Mouse (Mus musculus): ENCODE results near the gene Olfr1022. TPM values are rescaled to one million over a fixed set of nuclear protein-coding genes. Genes with fewer than 3 reads are reported as not detected.

The Olfr1022 gene
- polyA plus RNA-seq (2016; fragmentation: Nextera tagmentation; extraction: Ambion mirVana), result not detected in 2 replicates

GRCm38 (mm10) chr2:85868294-85868693, at the start of gene Olfr1022:
Gene Olfr1022 (plus strand): TSS chr2:85868594.
- no peaks in the 10 kb centered on the region for H3K9me3 ChIP-seq (replicated peaks)
- WGBS, result 71% methylated on average over 2 of the region's 2 CpGs
- H3K4me3 ChIP-seq, result no peak within 1 kb of the TSS
- H3K4me1 ChIP-seq, result no peaks in the 10 kb centered on the region
- H3K27ac ChIP-seq (replicated peaks), result no peak within 1 kb of the TSS
- H3K27me3 ChIP-seq (ENCODE audit: low read depth, poor library complexity, severe bottlenecking), result no peaks in the 10 kb centered on the region
- no peaks in the 10 kb centered on the region for H3K36me3 ChIP-seq
- DNase-seq (ENCODE audit: low spot score), result no peak

- H3K27me3 ChIP-seq (ENCODE audit: low read depth, poor library complexity, severe bottlenecking), result no peaks in the 10 kb centered on the region
- H3K4me1 ChIP-seq, result no peaks in the 10 kb centered on the region
- H3K9me3 ChIP-seq (replicated peaks), result no peaks in the 10 kb centered on the region
- no peak within 1 kb of the TSS for H3K27ac ChIP-seq (replicated peaks)
- H3K4me3 ChIP-seq, result no peak within 1 kb of the TSS
- no peaks in the 10 kb centered on the region for H3K36me3 ChIP-seq
- DNase-seq (ENCODE audit: low spot score), result no peak
These were observed 23.0 kb upstream of the Olfr1022 start, which contains the start of gene Olfr1019 for GRCm38 (mm10) chr2:85845383-85845782. Gene Olfr1019 (minus strand): TSS chr2:85845483.

- H3K4me1 ChIP-seq, result no peaks in the 10 kb centered on the region
- no peak within 1 kb of the TSS for H3K4me3 ChIP-seq
- no peak within 1 kb of the TSS for H3K27ac ChIP-seq (replicated peaks)
- WGBS, result 79% methylated on average over 1 of the region's 1 CpGs
- DNase-seq (ENCODE audit: low spot score), result no peak
- H3K27me3 ChIP-seq (ENCODE audit: low read depth, poor library complexity, severe bottlenecking), result no peaks in the 10 kb centered on the region
- no peaks in the 10 kb centered on the region for H3K9me3 ChIP-seq (replicated peaks)
- no peaks in the 10 kb centered on the region for H3K36me3 ChIP-seq
These were observed 21.7 kb upstream of the Olfr1022 start, which contains the start of gene Olfr1020 for GRCm38 (mm10) chr2:85846730-85847129. Gene Olfr1020 (plus strand): TSS chr2:85847030.

- WGBS, result 86% methylated on average over 2 of the region's 2 CpGs
- Histone ChIP-seq H3K4me1 (no peaks in the 10 kb centered on the region), H3K27ac (replicated peaks) (no peak within 1 kb of the TSS), H3K27me3 (ENCODE audit: low read depth, poor library complexity, severe bottlenecking) (no peaks in the 10 kb centered on the region), H3K36me3 (no peaks in the 10 kb centered on the region), H3K9me3 (replicated peaks) (no peaks in the 10 kb centered on the region), H3K4me3 (no peak within 1 kb of the TSS)
- no peak for DNase-seq (ENCODE audit: low spot score)
These were observed 16.9 kb downstream of the Olfr1022 start, which contains the start of gene Olfr1023 for GRCm38 (mm10) chr2:85885340-85885739. Gene Olfr1023 (plus strand): TSS chr2:85885640.

GRCm38 (mm10) chr2:85904952-85905351, 36.6 kb downstream of the Olfr1022 start, which contains the start of gene Olfr1024:
Gene Olfr1024 (minus strand): TSS chr2:85905052.
- Histone ChIP-seq H3K27ac (replicated peaks) (no peak within 1 kb of the TSS), H3K27me3 (ENCODE audit: low read depth, poor library complexity, severe bottlenecking) (no peaks in the 10 kb centered on the region), H3K4me1 (no peaks in the 10 kb centered on the region), H3K4me3 (no peak within 1 kb of the TSS), H3K36me3 (no peaks in the 10 kb centered on the region), H3K9me3 (replicated peaks) (peaks cover 5% of the 10 kb centered on the region; the same call in 1 of the 2 replicates)
- DNase-seq (ENCODE audit: low spot score), result no peak
- WGBS, result 87% methylated on average over 3 of the region's 3 CpGs

GRCm38 (mm10) chr2:85913197-85913596, 44.8 kb downstream of the Olfr1022 start:
- Histone ChIP-seq H3K4me3 (no peak overlapping the region), H3K36me3 (no peaks in the 10 kb centered on the region), H3K9me3 (replicated peaks) (no peaks in the 10 kb centered on the region), H3K4me1 (no peaks in the 10 kb centered on the region), H3K27ac (replicated peaks) (no peak overlapping the region), H3K27me3 (ENCODE audit: low read depth, poor library complexity, severe bottlenecking) (no peaks in the 10 kb centered on the region)
- no peak for DNase-seq (ENCODE audit: low spot score)

- Histone ChIP-seq H3K4me3 (no peak within 1 kb of the TSS), H3K36me3 (no peaks in the 10 kb centered on the region), H3K27ac (replicated peaks) (no peak within 1 kb of the TSS), H3K27me3 (ENCODE audit: low read depth, poor library complexity, severe bottlenecking) (no peaks in the 10 kb centered on the region), H3K9me3 (replicated peaks) (no peaks in the 10 kb centered on the region), H3K4me1 (no peaks in the 10 kb centered on the region)
- no peak for DNase-seq (ENCODE audit: low spot score)
- WGBS, result 72% methylated on average over 1 of the region's 1 CpGs
These were observed 46.5 kb downstream of the Olfr1022 start, which contains the start of gene Olfr1025-ps1 for GRCm38 (mm10) chr2:85914893-85915292. Gene Olfr1025-ps1 (plus strand): TSS chr2:85915193.

Other genes with a start within 250 kb of the Olfr1022 start
- not detected in 2 replicates for gene Olfr1002, start 217.9 kb upstream of the Olfr1022 start, polyA plus RNA-seq (2016; fragmentation: Nextera tagmentation; extraction: Ambion mirVana)
- not detected in 2 replicates for gene Olfr154, start 204.1 kb upstream of the Olfr1022 start, polyA plus RNA-seq (2016; fragmentation: Nextera tagmentation; extraction: Ambion mirVana)
- not detected in 2 replicates for gene Olfr1006, start 189.8 kb upstream of the Olfr1022 start, polyA plus RNA-seq (2016; fragmentation: Nextera tagmentation; extraction: Ambion mirVana)
- not detected in 2 replicates for gene Olfr1008, start 179.2 kb upstream of the Olfr1022 start, polyA plus RNA-seq (2016; fragmentation: Nextera tagmentation; extraction: Ambion mirVana)
- gene Olfr1009, start 153.2 kb upstream of the Olfr1022 start, polyA plus RNA-seq (2016; fragmentation: Nextera tagmentation; extraction: Ambion mirVana), result not detected in 2 replicates
- gene Olfr1012, start 105.8 kb upstream of the Olfr1022 start, polyA plus RNA-seq (2016; fragmentation: Nextera tagmentation; extraction: Ambion mirVana), result not detected in 2 replicates
- gene Olfr1013, start 101.5 kb upstream of the Olfr1022 start, polyA plus RNA-seq (2016; fragmentation: Nextera tagmentation; extraction: Ambion mirVana), result not detected in 2 replicates
- gene Olfr1014, start 95.9 kb upstream of the Olfr1022 start, polyA plus RNA-seq (2016; fragmentation: Nextera tagmentation; extraction: Ambion mirVana), result not detected in 2 replicates
- not detected in 2 replicates for gene Olfr1015, start 86.6 kb upstream of the Olfr1022 start, polyA plus RNA-seq (2016; fragmentation: Nextera tagmentation; extraction: Ambion mirVana)
- gene Olfr1016, start 66.0 kb upstream of the Olfr1022 start, polyA plus RNA-seq (2016; fragmentation: Nextera tagmentation; extraction: Ambion mirVana), result not detected in 2 replicates
- gene Olfr1018, start 50.1 kb upstream of the Olfr1022 start, polyA plus RNA-seq (2016; fragmentation: Nextera tagmentation; extraction: Ambion mirVana), result not detected in 2 replicates
- gene Olfr1019, start 23.1 kb upstream of the Olfr1022 start, polyA plus RNA-seq (2016; fragmentation: Nextera tagmentation; extraction: Ambion mirVana), result not detected in 2 replicates
- not detected in 2 replicates for gene Olfr1020, start 21.6 kb upstream of the Olfr1022 start, polyA plus RNA-seq (2016; fragmentation: Nextera tagmentation; extraction: Ambion mirVana)
- gene Olfr1023, start 17.0 kb downstream of the Olfr1022 start, polyA plus RNA-seq (2016; fragmentation: Nextera tagmentation; extraction: Ambion mirVana), result not detected in 2 replicates
- not detected in 2 replicates for gene Olfr1024, start 36.5 kb downstream of the Olfr1022 start, polyA plus RNA-seq (2016; fragmentation: Nextera tagmentation; extraction: Ambion mirVana)
- gene Olfr1025-ps1, start 46.6 kb downstream of the Olfr1022 start, polyA plus RNA-seq (2016; fragmentation: Nextera tagmentation; extraction: Ambion mirVana), result not detected in 2 replicates
- gene Olfr1026, start 53.0 kb downstream of the Olfr1022 start, polyA plus RNA-seq (2016; fragmentation: Nextera tagmentation; extraction: Ambion mirVana), result not detected in 2 replicates
- gene Olfr1028, start 81.8 kb downstream of the Olfr1022 start, polyA plus RNA-seq (2016; fragmentation: Nextera tagmentation; extraction: Ambion mirVana), result not detected in 2 replicates
- not detected in 2 replicates for gene Olfr1029, start 105.3 kb downstream of the Olfr1022 start, polyA plus RNA-seq (2016; fragmentation: Nextera tagmentation; extraction: Ambion mirVana)
- gene Olfr1030, start 110.7 kb downstream of the Olfr1022 start, polyA plus RNA-seq (2016; fragmentation: Nextera tagmentation; extraction: Ambion mirVana), result not detected in 2 replicates
- not detected in 2 replicates for gene Olfr1031, start 121.7 kb downstream of the Olfr1022 start, polyA plus RNA-seq (2016; fragmentation: Nextera tagmentation; extraction: Ambion mirVana)
- gene Olfr1032, start 136.9 kb downstream of the Olfr1022 start, polyA plus RNA-seq (2016; fragmentation: Nextera tagmentation; extraction: Ambion mirVana), result not detected in 2 replicates
- gene Olfr1033, start 152.0 kb downstream of the Olfr1022 start, polyA plus RNA-seq (2016; fragmentation: Nextera tagmentation; extraction: Ambion mirVana), result not detected in 2 replicates
- gene Olfr1034, start 177.3 kb downstream of the Olfr1022 start, polyA plus RNA-seq (2016; fragmentation: Nextera tagmentation; extraction: Ambion mirVana), result not detected in 2 replicates
- gene Olfr1036, start 205.4 kb downstream of the Olfr1022 start, polyA plus RNA-seq (2016; fragmentation: Nextera tagmentation; extraction: Ambion mirVana), result not detected in 2 replicates
- gene Olfr1037, start 218.8 kb downstream of the Olfr1022 start, polyA plus RNA-seq (2016; fragmentation: Nextera tagmentation; extraction: Ambion mirVana), result not detected in 2 replicates

All from midbrain, embryonic 10.5 days (tissue).